Comparison of ENCODE assay signal across 21 mouse cellular contexts in genomic region chr3:84679542-84679941, GRCm38 (mm10). TPM values are rescaled to one million over a fixed set of nuclear protein-coding genes. Genes with fewer than 3 reads are reported as not detected.
A peak's percentile ranks its signal among the peaks of the same experiment; 100 is the strongest.
DNase-seq lines count a peak whose midpoint lies in the region; TF ChIP-seq lines count a peak whose summit lies in the region.
"Had no signal": no experiment of that assay in that cellular context is flagged by ENCODE, and none has a peak within 500 bp of the region (broad histone marks: within the 10 kb centered on the region; RNA-seq: fewer than 3 reads in every experiment).

No protein-coding gene starts in this region.

- no peaks in the 10 kb centered on the region for H3K27me3 ChIP-seq in spleen, adult 2 months (ENCODE audit: control insufficient read depth, insufficient read depth, low read length)
- no peaks in the 10 kb centered on the region for H3K27me3 ChIP-seq in small intestine, adult 2 months (ENCODE audit: control insufficient read depth, insufficient read depth, low read length)
- H3K27me3 ChIP-seq: heart, embryonic 13.5 days; hindbrain, embryonic 12.5 days; hindbrain, embryonic 15.5 days had no signal

- intact Hi-C loops in left cerebral cortex, postnatal 25 days (cut with DNase I) = no loop called here

- TF ChIP-seq POLR2A in spleen, adult 2 months (IDR thresholded peaks at IDR 0.05; ENCODE audit: low read depth, low read length) = no peak
- TF ChIP-seq POLR2A in bone marrow, adult 2 months (IDR thresholded peaks at IDR 0.05; ENCODE audit: borderline replicate concordance, control insufficient read depth, low read depth, low read length) = no peak
- TF ChIP-seq POLR2A in small intestine, adult 2 months (IDR thresholded peaks at IDR 0.05; ENCODE audit: low read depth, low read length) = no peak

- DNase-seq in spleen, adult 2 months (ENCODE audit: low read depth in 1 of 2, low spot score in 2 of 2) = no peak
- DNase-seq in spleen, postnatal 36 days (ENCODE audit: low spot score in 2 of 2) = no peak
- no peak for DNase-seq in left cerebral cortex, postnatal 25 days (ENCODE audit: low spot score in 2 of 2)
- no peak for DNase-seq in frontal cortex, postnatal 36 days (ENCODE audit: low spot score in 2 of 2)
- DNase-seq: adrenal gland, adult 2 months; adrenal gland, postnatal 14 days; cerebellum, adult 18-20 months; cerebellum, adult 9-10 months; cerebellum, postnatal 14 days; forebrain, postnatal 0 days; gastrocnemius, postnatal 25 days; heart, adult 2 months; heart, postnatal 14 days had no signal

- 68% methylated on average over 8 of the region's 8 CpGs for WGBS in spleen, adult 2 months
- 60% methylated on average over 8 of the region's 8 CpGs for WGBS in bone marrow, adult 2 months
- 82% methylated on average over 8 of the region's 8 CpGs for WGBS in small intestine, adult 2 months

- TF ChIP-seq CTCF in spleen, adult 2 months (IDR thresholded peaks at IDR 0.05; ENCODE audit: extremely low read depth, insufficient read depth, insufficient read length, insufficient replicate concordance) = no peak
- no peak for TF ChIP-seq CTCF in bone marrow, adult 2 months (IDR thresholded peaks at IDR 0.05; ENCODE audit: control insufficient read depth, insufficient read depth, low read length)
- TF ChIP-seq CTCF in small intestine, adult 2 months (IDR thresholded peaks at IDR 0.05; ENCODE audit: extremely low read depth, insufficient read length, insufficient replicate concordance, low read depth, low read length) = no peak

- H3K4me1 ChIP-seq in spleen, adult 2 months (ENCODE audit: control insufficient read depth, insufficient read depth, insufficient read length) = peaks cover 45% of the 10 kb centered on the region; the same call in 1 of the 2 replicates
- peaks cover 12% of the 10 kb centered on the region for H3K4me1 ChIP-seq in bone marrow, adult 2 months (ENCODE audit: control insufficient read depth, insufficient read depth, low read length)
- no peaks in the 10 kb centered on the region; the same call in 1 of the 2 replicates for H3K4me1 ChIP-seq in small intestine, adult 2 months (ENCODE audit: control insufficient read depth, insufficient read depth, insufficient read length, low read length)
- H3K4me1 ChIP-seq: forebrain, embryonic 10.5 days; heart, embryonic 13.5 days; hindbrain, embryonic 12.5 days; hindbrain, embryonic 15.5 days had no signal

- no peaks in the 10 kb centered on the region for H3K36me3 ChIP-seq in spleen, adult 2 months (ENCODE audit: control insufficient read depth, insufficient read depth, low read length)
- H3K36me3 ChIP-seq in small intestine, adult 2 months (ENCODE audit: control insufficient read depth, insufficient read depth, low read length) = no peaks in the 10 kb centered on the region
- H3K36me3 ChIP-seq: forebrain, embryonic 10.5 days; G1E; heart, embryonic 10.5 days; heart, embryonic 13.5 days; hindbrain, embryonic 12.5 days; hindbrain, embryonic 15.5 days had no signal

- peak overlapping the region; percentile 27 for H3K27ac ChIP-seq in spleen, adult 2 months (ENCODE audit: insufficient read depth, low read length)
- H3K27ac ChIP-seq in bone marrow, adult 2 months (ENCODE audit: control insufficient read depth, insufficient read depth, low read depth, low read length, poor library complexity) = peak overlapping the region; percentile 60; the same call in 1 of the 2 replicates
- H3K27ac ChIP-seq in small intestine, adult 2 months (ENCODE audit: insufficient read depth, low read depth, low read length) = peak overlapping the region; percentile 31
- H3K27ac ChIP-seq: forebrain, embryonic 10.5 days; heart, adult 2 months; heart, embryonic 10.5 days; heart, embryonic 13.5 days; hindbrain, embryonic 12.5 days; hindbrain, embryonic 15.5 days had no signal

- H3K4me3 ChIP-seq in spleen, adult 2 months (ENCODE audit: extremely low read depth, insufficient read depth, insufficient read length) = no peak overlapping the region
- no peak overlapping the region for H3K4me3 ChIP-seq in bone marrow, adult 2 months (replicated peaks; ENCODE audit: control insufficient read depth, low read depth, low read length)
- H3K4me3 ChIP-seq in small intestine, adult 2 months (ENCODE audit: low read depth, low read length) = no peak overlapping the region
- H3K4me3 ChIP-seq: forebrain, embryonic 10.5 days; heart, adult 2 months; heart, embryonic 10.5 days; heart, embryonic 13.5 days; hindbrain, embryonic 12.5 days; hindbrain, embryonic 15.5 days had no signal

RNA-seq across cellular contexts. Expression of gene Tmem154, which starts 13.6 kb away (rescaled TPM):
- 9.8 and 11.6 TPM in 2 replicates for polyA plus RNA-seq in spleen, adult 2 months (2012; rRNA removed)
- polyA plus RNA-seq in bone marrow, adult 2 months (2011; ENCODE audit: insufficient read depth, insufficient read length, low replicate concordance, missing spikeins) = 4.8 and 12.6 TPM in 2 replicates
- polyA plus RNA-seq in small intestine, adult 2 months (2012; rRNA removed) = 1.5 and 2.0 TPM in 2 replicates
- under 1 TPM; 0.69 to 0.71 TPM for total RNA-seq in left cerebral cortex, postnatal 25 days (2021)
